Mouse (Mus musculus) kidney, embryonic 16.5 days (tissue): Measurements from ENCODE around the gene Gins2. TPM values are rescaled to one million over a fixed set of nuclear protein-coding genes. Genes with fewer than 3 reads are reported as not detected.

Source experiments
- ATAC-seq: fragments of 200-750 bp; cut with Nextera tagmentation; 2 replicates; pipeline ENCODE4 v1.8.0; 2017; ENCODE audit warnings: moderate TSS enrichment; ENCODE audit not compliant: low FRiP score, low TSS enrichment
- H3K27ac ChIP-seq: fragments of 300-500 bp; sonication (generic); 2 replicates; pipeline ENCODE4 v1.5.1; 2014; ENCODE audit warnings: low read length
- H3K27me3 ChIP-seq: fragments of 300-500 bp; sonication (generic); 2 replicates; pipeline ENCODE4 v1.6.1; 2014; ENCODE audit warnings: low read length, control low read depth, mixed read lengths; ENCODE audit not compliant: insufficient read depth
- H3K36me3 ChIP-seq: fragments of 300-500 bp; sonication (generic); 2 replicates; pipeline ENCODE4 v1.6.1; 2014; ENCODE audit warnings: low read length, control low read depth, mixed read lengths; ENCODE audit not compliant: insufficient read depth
- H3K4me1 ChIP-seq: fragments of 300-500 bp; sonication (generic); 2 replicates; pipeline ENCODE4 v1.6.1; 2014; ENCODE audit warnings: low read length, control low read depth, mixed read lengths; ENCODE audit not compliant: insufficient read depth
- H3K4me2 ChIP-seq: fragments of 300-500 bp; sonication (generic); replicated peaks from 2 replicates; pipeline ENCODE4 v1.6.1; 2014; ENCODE audit warnings: low read depth, low read length
- H3K4me3 ChIP-seq: fragments of 300-500 bp; sonication (generic); 2 replicates; pipeline ENCODE4 v1.5.1; 2014; ENCODE audit warnings: mild to moderate bottlenecking, low read length
- H3K9ac ChIP-seq: fragments of 300-500 bp; sonication (generic); replicated peaks from 2 replicates; pipeline ENCODE4 v1.6.1; 2014; ENCODE audit warnings: low read length
- H3K9me3 ChIP-seq: fragments of 300-500 bp; sonication (generic); 2 replicates; pipeline ENCODE4 v1.6.1; 2016; ENCODE audit warnings: low read length, control low read depth
- WGBS: fragments of 180-500 bp; shearing (Covaris S2); extraction: QIAGEN DNeasy Blood & Tissue Kit; methylation state at CpG from one replicate; pipeline ENCODE4 v1.1.7; 2014; 5-methylcytosine and 5-hydroxymethylcytosine counted together
- polyA plus RNA-seq: library from polyadenylated mRNA; unstranded; fragments of >200 nt; fragmentation: Nextera tagmentation; extraction: Ambion mirVana; gene quantifications from 2 replicates; pipeline ENCODE4 v1.2.1, GENCODE M21; 2015

Gene Gins2
- polyA plus RNA-seq, 1 experiment from 2014 or later: 114 TPM

GRCm38 (mm10) chr8:120539775-120540625 is 49.1 kb downstream of the Gins2 start:
- Histone ChIP-seq H3K27me3 (no peaks in the 10 kb centered on the region), H3K9me3 (no peaks in the 10 kb centered on the region), H3K4me1 (peaks cover 78% of the 10 kb centered on the region), H3K4me3 (no peak overlapping the region; the same call in 1 of the 2 replicates), H3K9ac (peak overlapping the region; percentile 35), H3K4me2 (peak overlapping the region; percentile 99), H3K27ac (peak overlapping the region; percentile 96), H3K36me3 (no peaks in the 10 kb centered on the region)
- 27% methylated on average over 23 of the region's 23 CpGs for WGBS
- ATAC-seq: no peak

GRCm38 (mm10) chr8:120539381-120539774 is 49.7 kb downstream of the Gins2 start:
- peak overlapping the region; percentile 96 for H3K27ac ChIP-seq
- H3K4me1 ChIP-seq: peaks cover 84% of the 10 kb centered on the region
- no peak for ATAC-seq
- H3K9ac ChIP-seq: peak overlapping the region; percentile 35
- H3K27me3 ChIP-seq: no peaks in the 10 kb centered on the region
- H3K4me2 ChIP-seq: peak overlapping the region; percentile 99
- WGBS: 28% methylated on average over 6 of the region's 6 CpGs
- H3K9me3 ChIP-seq: no peaks in the 10 kb centered on the region
- peak overlapping the region; percentile 66; the same call in 1 of the 2 replicates for H3K4me3 ChIP-seq
- no peaks in the 10 kb centered on the region for H3K36me3 ChIP-seq

GRCm38 (mm10) chr8:120538397-120539240 is 50.5 kb downstream of the Gins2 start:
- no peaks in the 10 kb centered on the region for H3K36me3 ChIP-seq
- peak; percentile 67 for ATAC-seq
- peaks cover 85% of the 10 kb centered on the region for H3K4me1 ChIP-seq
- H3K4me2 ChIP-seq: peak overlapping the region; percentile 99
- peak overlapping the region; percentile 79 for H3K9ac ChIP-seq
- H3K4me3 ChIP-seq: peak overlapping the region; percentile 66
- H3K9me3 ChIP-seq: no peaks in the 10 kb centered on the region
- H3K27me3 ChIP-seq: peaks cover 3% of the 10 kb centered on the region; the same call in 1 of the 2 replicates
- 5% methylated on average over 37 of the region's 37 CpGs for WGBS
- H3K27ac ChIP-seq: peak overlapping the region; percentile 96

- under 1% methylated on average over 38 of the region's 46 CpGs for WGBS
- ATAC-seq: peak; percentile 11; the same call in 1 of the 2 replicates
Observed at GRCm38 (mm10) chr8:120537818-120538396, 51.2 kb downstream of the Gins2 start.

GRCm38 (mm10) chr8:120537207-120537817 is 51.8 kb downstream of the Gins2 start:
- peak; percentile 43 for ATAC-seq
- Histone ChIP-seq H3K27me3 (peaks cover 5% of the 10 kb centered on the region; the same call in 1 of the 2 replicates), H3K9me3 (no peaks in the 10 kb centered on the region), H3K4me2 (peak overlapping the region; percentile 99), H3K9ac (peak overlapping the region; percentile 79), H3K27ac (peak overlapping the region; percentile 96), H3K4me3 (peak overlapping the region; percentile 66), H3K4me1 (peaks cover 85% of the 10 kb centered on the region), H3K36me3 (no peaks in the 10 kb centered on the region)
- WGBS: under 1% methylated on average over 72 of the region's 79 CpGs

More at GRCm38 (mm10) chr8:120537818-120538396, 51.2 kb downstream of the Gins2 start:
- Histone ChIP-seq H3K4me3 (peak overlapping the region; percentile 66), H3K27me3 (peaks cover 5% of the 10 kb centered on the region; the same call in 1 of the 2 replicates), H3K27ac (peak overlapping the region; percentile 96), H3K36me3 (no peaks in the 10 kb centered on the region), H3K4me2 (peak overlapping the region; percentile 99), H3K9me3 (no peaks in the 10 kb centered on the region), H3K9ac (peak overlapping the region; percentile 79), H3K4me1 (peaks cover 85% of the 10 kb centered on the region)

GRCm38 (mm10) chr8:120536306-120537206 is 52.5 kb downstream of the Gins2 start:
- peaks cover 5% of the 10 kb centered on the region; the same call in 1 of the 2 replicates for H3K27me3 ChIP-seq
- peaks cover 85% of the 10 kb centered on the region for H3K4me1 ChIP-seq
- peak overlapping the region; percentile 99 for H3K4me2 ChIP-seq
- H3K9ac ChIP-seq: peak overlapping the region; percentile 79
- peak; percentile 25; the same call in 1 of the 2 replicates for ATAC-seq
- H3K36me3 ChIP-seq: no peaks in the 10 kb centered on the region
- WGBS: under 1% methylated on average over 60 of the region's 61 CpGs
- peak overlapping the region; percentile 66 for H3K4me3 ChIP-seq
- H3K27ac ChIP-seq: peak overlapping the region; percentile 96
- no peaks in the 10 kb centered on the region for H3K9me3 ChIP-seq

- H3K9ac ChIP-seq: peak overlapping the region; percentile 79
- H3K36me3 ChIP-seq: no peaks in the 10 kb centered on the region
- peaks cover 5% of the 10 kb centered on the region; the same call in 1 of the 2 replicates for H3K27me3 ChIP-seq
- H3K27ac ChIP-seq: peak overlapping the region; percentile 96
- under 1% methylated on average over 74 of the region's 79 CpGs for WGBS
- H3K9me3 ChIP-seq: no peaks in the 10 kb centered on the region
- ATAC-seq: no peak
- peaks cover 89% of the 10 kb centered on the region for H3K4me1 ChIP-seq
- H3K4me3 ChIP-seq: peak overlapping the region; percentile 66
- H3K4me2 ChIP-seq: peak overlapping the region; percentile 99
Observed at GRCm38 (mm10) chr8:120535452-120536305, 53.4 kb downstream of the Gins2 start.
